Mouse (Mus musculus) kidney, postnatal 14 days (tissue): ENCODE results near the gene Ndrg2.
"Not testable (repeated sequence)": the region's sequence is repeated elsewhere in the genome, so short reads cannot be mapped to it uniquely, and the experiment has no call there.

Experiments
- DNase-seq: peaks from one replicate; pipeline ENCODE4 v3.0.0; 2022; ENCODE audit warnings: mixed read lengths

Ndrg2 gene

GRCm38 (mm10) chr14:51863603-51864002, 50.4 kb downstream of the Ndrg2 start:
- DNase-seq: not testable (repeated sequence)

GRCm38 (mm10) chr14:51855280-51855679, 58.7 kb downstream of the Ndrg2 start:
- not testable (repeated sequence) for DNase-seq
